Mouse (Mus musculus): ENCODE data around the gene Top2a. TPM values are rescaled to one million over a fixed set of nuclear protein-coding genes. Genes with fewer than 3 reads are reported as not detected.

The Top2a gene
- polyA plus RNA-seq, 1 experiment from 2014 or later = 280 TPM

DNA sequence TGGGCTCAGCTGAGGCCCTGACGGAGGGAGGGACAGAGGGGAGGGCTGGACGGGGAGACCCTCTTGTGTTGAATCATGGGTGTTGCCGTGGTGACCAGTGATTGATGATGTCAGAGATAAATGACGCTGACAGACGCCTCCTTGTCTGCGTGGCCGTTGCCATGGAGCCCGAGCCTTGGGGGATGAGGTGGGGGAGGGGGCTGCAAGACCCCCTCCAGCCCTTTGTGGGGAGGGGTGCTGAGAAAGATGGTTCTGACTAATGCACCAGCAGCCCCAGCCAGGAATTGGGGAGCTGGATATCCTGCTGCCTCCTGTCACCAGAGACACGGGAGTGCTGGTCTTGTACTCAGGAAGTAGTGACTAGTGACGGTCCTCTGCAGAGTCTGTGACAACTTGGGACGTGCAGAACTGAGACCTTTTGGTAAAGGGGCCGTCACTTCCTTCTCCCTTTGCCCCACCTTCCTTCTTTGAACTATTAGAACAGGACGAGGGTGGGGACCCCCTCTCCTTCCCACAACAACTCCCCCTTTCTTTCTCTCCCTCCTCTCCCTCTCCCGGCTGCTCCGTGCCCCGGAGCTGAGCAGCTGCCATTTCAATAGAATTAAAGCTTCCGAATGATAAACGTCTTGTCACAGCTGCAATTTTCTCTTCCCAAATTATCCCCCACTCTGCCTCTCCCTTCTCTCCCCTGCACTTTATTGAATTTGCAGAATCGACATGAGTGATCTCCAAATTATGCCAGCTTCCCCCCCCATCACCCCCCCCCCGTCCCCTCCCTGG, 55.1 kb downstream of the Top2a start:
- Histone ChIP-seq H3K4me2 (peak overlapping the region; percentile 36; the same call in 1 of the 2 replicates), H3K27me3 (no peaks in the 10 kb centered on the region), H3K36me3 (peaks cover 63% of the 10 kb centered on the region), H3K4me1 (peaks cover 88% of the 10 kb centered on the region), H3K27ac (peak overlapping the region; percentile 65), H3K4me3 (no peak overlapping the region), H3K9me3 (no peaks in the 10 kb centered on the region), H3K9ac (no peak overlapping the region)
- ATAC-seq (ENCODE audit: borderline replicate concordance, extremely low read depth, low FRiP score, low TSS enrichment) = peak; percentile 5; the same call in 1 of the 2 replicates
- 17% methylated on average over 18 of the region's 20 CpGs for WGBS

DNA sequence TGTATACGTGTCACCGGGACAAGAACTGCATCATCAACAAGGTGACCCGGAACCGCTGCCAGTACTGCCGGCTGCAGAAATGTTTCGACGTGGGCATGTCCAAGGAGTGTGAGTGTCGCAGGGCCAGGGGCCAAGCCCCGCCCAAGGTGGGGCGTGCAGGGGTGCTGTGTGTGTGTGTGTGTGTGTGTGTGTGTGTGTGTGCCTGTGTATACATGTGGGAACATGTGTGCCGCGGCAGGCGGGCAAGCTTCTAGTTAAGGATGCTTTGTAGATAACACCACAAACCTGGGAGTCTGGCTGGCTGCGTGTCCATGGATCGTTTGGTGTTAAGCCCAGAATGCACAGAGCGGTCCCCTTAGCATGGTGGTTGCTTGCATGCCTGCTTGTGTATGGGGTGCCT, 55.9 kb downstream of the Top2a start:
- H3K9ac ChIP-seq = no peak overlapping the region
- 29% methylated on average over 15 of the region's 16 CpGs for WGBS
- H3K36me3 ChIP-seq = peaks cover 55% of the 10 kb centered on the region
- ATAC-seq (ENCODE audit: borderline replicate concordance, extremely low read depth, low FRiP score, low TSS enrichment) = no peak
- H3K4me1 ChIP-seq = peaks cover 90% of the 10 kb centered on the region
- H3K4me2 ChIP-seq = 0 out of 2 replicates have a peak overlapping the region, but pooled peaks have one; percentile 36
- H3K27ac ChIP-seq = peak overlapping the region; percentile 65
- no peak overlapping the region for H3K4me3 ChIP-seq
- no peaks in the 10 kb centered on the region for H3K9me3 ChIP-seq
- no peaks in the 10 kb centered on the region for H3K27me3 ChIP-seq

GRCm38 (mm10) chr11:98966499-98967141, 57.4 kb downstream of the Top2a start:
- Histone ChIP-seq H3K4me3 (no peak overlapping the region), H3K27me3 (no peaks in the 10 kb centered on the region), H3K4me1 (peaks cover 99% of the 10 kb centered on the region), H3K9me3 (no peaks in the 10 kb centered on the region), H3K4me2 (no peak overlapping the region; the same call in 1 of the 2 replicates), H3K9ac (peak overlapping the region; percentile 14; the same call in 1 of the 2 replicates), H3K36me3 (peaks cover 41% of the 10 kb centered on the region), H3K27ac (peak overlapping the region; percentile 3; the same call in 1 of the 2 replicates)
- ATAC-seq (ENCODE audit: borderline replicate concordance, extremely low read depth, low FRiP score, low TSS enrichment) = no peak
- WGBS = 30% methylated on average over 8 of the region's 9 CpGs

DNA sequence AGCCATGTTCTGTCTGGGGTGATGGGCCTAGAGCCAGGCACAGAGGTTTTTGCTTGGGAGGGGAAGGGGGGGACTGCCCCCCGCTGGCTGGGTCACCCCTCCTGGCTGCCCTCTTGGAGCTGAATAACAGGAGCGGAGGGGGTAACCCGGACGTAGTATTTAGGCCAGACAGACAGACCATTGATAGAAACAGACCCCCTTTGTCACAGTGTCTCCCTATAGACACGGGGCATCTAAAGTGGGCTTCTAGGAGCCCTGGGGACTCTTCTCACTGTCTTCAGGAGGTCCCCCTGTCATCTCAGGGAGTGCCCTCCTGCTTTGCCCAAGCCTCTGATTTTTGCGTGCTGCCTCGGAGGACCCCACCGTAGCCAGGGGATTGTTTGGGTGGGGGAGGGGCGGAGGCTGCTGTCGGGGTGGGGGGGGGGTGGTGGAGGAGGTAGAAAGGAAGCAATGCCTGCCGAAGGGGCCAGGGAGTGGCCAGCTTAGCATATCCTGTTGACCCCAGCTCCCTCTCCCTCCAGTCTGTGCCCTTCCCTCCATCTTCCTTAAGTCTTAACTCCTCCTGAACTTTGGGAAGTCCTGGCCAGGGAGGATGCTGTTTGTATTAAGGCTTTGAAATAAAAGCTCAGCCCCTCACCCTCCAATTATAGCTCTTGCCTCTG, 58.4 kb downstream of the Top2a start:
- Histone ChIP-seq H3K27ac (peak overlapping the region; percentile 92), H3K9ac (peak overlapping the region; percentile 81; the same call in 1 of the 2 replicates), H3K36me3 (peaks cover 30% of the 10 kb centered on the region), H3K4me2 (peak overlapping the region; percentile 100), H3K9me3 (no peaks in the 10 kb centered on the region), H3K4me1 (peaks cover 98% of the 10 kb centered on the region), H3K4me3 (0 out of 2 replicates have a peak overlapping the region, but pooled peaks have one; percentile 77), H3K27me3 (no peaks in the 10 kb centered on the region)
- no peak for ATAC-seq (ENCODE audit: borderline replicate concordance, extremely low read depth, low FRiP score, low TSS enrichment)
- WGBS = 13% methylated on average over 11 of the region's 11 CpGs

DNA sequence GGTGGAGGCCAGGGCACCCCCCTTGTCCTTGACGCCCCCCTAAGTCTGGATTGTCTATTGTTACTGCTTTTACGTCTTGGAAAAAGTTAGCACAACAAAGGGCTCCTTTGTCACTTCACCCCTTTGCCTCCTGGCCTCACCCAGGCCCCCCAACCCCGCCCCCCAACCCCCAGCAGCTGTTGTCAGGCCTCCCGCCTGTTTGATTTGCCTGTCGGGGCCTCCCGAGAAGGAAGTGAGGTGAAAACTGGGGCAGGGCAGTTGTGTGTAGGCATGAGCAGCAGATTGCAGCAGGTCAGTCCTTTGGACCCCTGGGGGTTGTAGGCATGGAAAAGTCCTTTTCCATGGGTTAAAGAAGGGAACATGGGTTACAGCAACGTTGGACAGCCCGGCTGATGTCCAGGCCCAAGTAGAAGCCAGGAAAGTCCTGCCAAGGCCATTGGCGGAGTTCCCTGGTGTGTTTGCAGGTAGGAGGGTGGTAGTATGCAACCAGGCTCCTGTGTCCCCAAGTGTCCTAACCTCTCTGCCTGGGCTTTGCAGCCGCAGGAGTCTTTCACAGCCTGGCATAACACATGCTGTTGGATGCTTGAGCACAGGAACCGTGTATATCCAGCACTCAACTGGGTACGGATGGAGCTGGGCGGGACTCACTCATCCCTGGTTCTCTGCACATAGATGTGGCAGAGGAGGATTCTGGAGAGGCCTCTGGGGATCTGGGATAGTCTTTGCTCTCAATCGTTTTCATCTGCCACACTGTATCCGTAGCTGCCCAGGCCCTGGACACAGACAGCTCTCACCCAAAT, 59.2 kb downstream of the Top2a start:
- peaks cover 23% of the 10 kb centered on the region; the same call in 1 of the 2 replicates for H3K36me3 ChIP-seq
- 14% methylated on average over 15 of the region's 15 CpGs for WGBS
- H3K4me3 ChIP-seq = peak overlapping the region; percentile 77
- peaks cover 95% of the 10 kb centered on the region for H3K4me1 ChIP-seq
- H3K4me2 ChIP-seq = peak overlapping the region; percentile 100
- no peak for ATAC-seq (ENCODE audit: borderline replicate concordance, extremely low read depth, low FRiP score, low TSS enrichment)
- peak overlapping the region; percentile 81; the same call in 1 of the 2 replicates for H3K9ac ChIP-seq
- no peaks in the 10 kb centered on the region for H3K9me3 ChIP-seq
- peak overlapping the region; percentile 92 for H3K27ac ChIP-seq
- H3K27me3 ChIP-seq = no peaks in the 10 kb centered on the region

- no peaks in the 10 kb centered on the region for H3K27me3 ChIP-seq
- H3K4me3 ChIP-seq = peak overlapping the region; percentile 77
- H3K36me3 ChIP-seq = peaks cover 19% of the 10 kb centered on the region; the same call in 1 of the 2 replicates
- no peaks in the 10 kb centered on the region for H3K9me3 ChIP-seq
- peak overlapping the region; percentile 92 for H3K27ac ChIP-seq
- H3K4me1 ChIP-seq = peaks cover 95% of the 10 kb centered on the region
- WGBS = 10% methylated on average over 6 of the region's 6 CpGs
- peak overlapping the region; percentile 81 for H3K9ac ChIP-seq
- ATAC-seq (ENCODE audit: borderline replicate concordance, extremely low read depth, low FRiP score, low TSS enrichment) = no peak
- peak overlapping the region; percentile 100 for H3K4me2 ChIP-seq
Measured at GRCm38 (mm10) chr11:98964201-98964615, 59.8 kb downstream of the Top2a start.

DNA sequence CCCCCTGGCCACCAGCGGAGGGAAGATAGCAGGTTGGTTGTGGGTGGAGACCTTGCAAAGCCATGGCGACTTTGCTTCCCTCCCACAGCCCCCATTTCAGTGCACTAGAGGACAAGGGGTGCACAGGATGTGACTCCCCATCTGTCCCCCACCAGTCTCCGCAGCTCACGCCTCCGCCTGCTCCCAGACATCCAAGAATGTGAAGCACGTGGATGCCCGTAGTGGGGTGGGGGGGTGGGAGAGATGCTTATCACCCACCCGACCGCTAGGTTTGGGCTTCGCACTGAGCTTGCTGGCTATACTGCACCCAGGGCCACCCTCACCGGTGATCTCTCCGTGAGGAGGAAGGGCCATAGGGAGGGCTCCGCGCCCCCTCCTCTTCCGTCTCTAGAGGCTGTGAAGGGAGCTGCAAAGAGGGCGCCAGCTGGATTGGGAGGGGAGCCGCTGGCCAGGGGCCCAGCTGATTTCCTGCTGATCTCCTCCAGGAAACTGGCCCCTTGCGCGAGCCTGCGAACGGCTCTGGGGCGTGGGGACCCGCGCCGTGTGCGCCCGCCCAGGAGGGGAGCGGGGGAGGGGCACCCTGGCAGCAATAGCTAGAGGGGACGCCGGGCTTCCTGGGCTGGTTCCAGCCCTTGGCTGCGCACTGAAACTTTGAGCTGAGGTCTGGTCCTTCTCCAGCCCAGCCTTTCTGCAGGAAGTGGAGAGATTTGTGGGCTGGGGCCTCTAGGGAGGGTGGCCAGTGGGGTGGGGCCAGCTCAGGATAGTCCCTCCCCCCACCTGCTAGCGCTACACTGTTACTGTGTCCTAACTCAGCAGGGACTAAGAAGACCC, 60.6 kb downstream of the Top2a start:
- H3K27ac ChIP-seq = peak overlapping the region; percentile 92
- WGBS = under 1% methylated on average over 30 of the region's 32 CpGs
- H3K36me3 ChIP-seq = peaks cover 19% of the 10 kb centered on the region; the same call in 1 of the 2 replicates
- ATAC-seq (ENCODE audit: borderline replicate concordance, extremely low read depth, low FRiP score, low TSS enrichment) = peak; percentile 89
- peak overlapping the region; percentile 77 for H3K4me3 ChIP-seq
- peaks cover 93% of the 10 kb centered on the region for H3K4me1 ChIP-seq
- no peaks in the 10 kb centered on the region for H3K27me3 ChIP-seq
- H3K9ac ChIP-seq = peak overlapping the region; percentile 81
- peak overlapping the region; percentile 100 for H3K4me2 ChIP-seq
- H3K9me3 ChIP-seq = no peaks in the 10 kb centered on the region

DNA sequence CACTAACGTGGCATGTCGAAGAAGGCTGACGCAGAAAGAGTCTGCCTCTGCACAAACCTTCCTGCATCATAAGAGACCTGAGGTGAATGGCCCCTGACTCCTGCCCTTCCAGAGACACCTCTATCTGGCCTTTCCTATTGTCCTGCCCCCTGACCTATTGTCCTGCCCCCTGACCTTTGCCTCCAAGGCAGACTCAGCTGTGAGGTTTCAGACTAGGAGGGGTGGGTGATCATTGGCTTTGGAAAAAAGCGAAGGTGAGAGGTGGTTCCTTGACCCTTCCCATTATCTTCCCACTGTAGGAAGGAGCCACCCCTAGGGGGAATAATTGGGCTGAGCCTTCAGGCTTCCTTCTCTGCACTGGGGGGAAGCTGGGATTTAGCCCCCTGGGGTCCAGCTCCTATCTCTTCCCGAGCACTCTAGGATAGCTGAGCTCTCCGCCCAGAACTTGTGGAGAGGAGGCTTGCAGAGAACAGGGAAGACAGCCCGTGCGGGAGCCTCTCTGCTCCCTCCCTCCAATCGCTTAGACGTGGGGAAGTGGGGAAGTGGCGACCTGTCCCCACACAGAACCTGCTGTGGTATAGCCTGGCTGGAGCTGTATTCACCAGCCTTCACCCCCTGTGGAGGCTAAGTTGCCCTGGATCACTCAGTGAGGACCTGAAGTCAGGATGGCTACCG, 61.4 kb downstream of the Top2a start:
- Histone ChIP-seq H3K4me2 (peak overlapping the region; percentile 100), H3K27ac (peak overlapping the region; percentile 92), H3K4me3 (peak overlapping the region; percentile 77), H3K9me3 (no peaks in the 10 kb centered on the region), H3K4me1 (peaks cover 89% of the 10 kb centered on the region), H3K9ac (peak overlapping the region; percentile 81), H3K27me3 (no peaks in the 10 kb centered on the region), H3K36me3 (peaks cover 14% of the 10 kb centered on the region)
- no peak for ATAC-seq (ENCODE audit: borderline replicate concordance, extremely low read depth, low FRiP score, low TSS enrichment)
- WGBS = 8% methylated on average over 12 of the region's 12 CpGs

- Histone ChIP-seq H3K4me2 (peak overlapping the region; percentile 100), H3K27ac (peak overlapping the region; percentile 91), H3K9ac (peak overlapping the region; percentile 81), H3K4me3 (peak overlapping the region; percentile 77), H3K36me3 (peaks cover 12% of the 10 kb centered on the region), H3K4me1 (peaks cover 82% of the 10 kb centered on the region), H3K27me3 (no peaks in the 10 kb centered on the region), H3K9me3 (no peaks in the 10 kb centered on the region)
- no peak for ATAC-seq (ENCODE audit: borderline replicate concordance, extremely low read depth, low FRiP score, low TSS enrichment)
- WGBS = 8% methylated on average over 8 of the region's 8 CpGs
Measured at GRCm38 (mm10) chr11:98961766-98962165, 62.2 kb downstream of the Top2a start.

- WGBS = 4% methylated on average over 18 of the region's 18 CpGs
- Histone ChIP-seq H3K4me3 (peak overlapping the region; percentile 77), H3K9me3 (no peaks in the 10 kb centered on the region), H3K27ac (peak overlapping the region; percentile 91), H3K9ac (peak overlapping the region; percentile 81), H3K27me3 (no peaks in the 10 kb centered on the region), H3K4me1 (peaks cover 80% of the 10 kb centered on the region), H3K4me2 (peak overlapping the region; percentile 100), H3K36me3 (peaks cover 12% of the 10 kb centered on the region)
- ATAC-seq (ENCODE audit: borderline replicate concordance, extremely low read depth, low FRiP score, low TSS enrichment) = no peak
Measured at GRCm38 (mm10) chr11:98961051-98961592, 62.9 kb downstream of the Top2a start.

All from lung, embryonic 15.5 days (tissue).